In the genomic region with DNA sequence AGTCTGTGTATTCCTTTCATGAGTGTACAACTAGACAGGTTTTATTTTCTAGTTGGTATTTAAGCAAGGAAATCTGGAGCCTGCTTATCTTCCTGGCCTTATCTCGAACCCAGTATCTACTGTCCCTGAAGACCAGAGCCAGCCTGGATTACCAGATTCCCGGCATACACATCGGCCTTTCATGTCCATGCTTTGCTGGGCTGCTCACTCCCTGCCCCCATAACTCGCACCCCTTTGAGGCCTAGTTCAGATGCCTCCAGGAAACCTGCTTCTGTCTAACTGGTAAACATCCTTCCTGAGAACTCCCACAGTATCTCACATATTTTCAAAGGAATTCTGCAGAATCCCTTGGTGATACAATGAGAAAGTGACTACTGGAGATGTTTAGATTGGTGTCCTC, we compare ENCODE assay signal across 12 mouse cellular contexts. TPM values are rescaled to one million over a fixed set of nuclear protein-coding genes. Genes with fewer than 3 reads are reported as not detected.
DNase-seq lines count a peak whose midpoint lies in the region; ATAC-seq lines count a peak whose summit lies in the region.
"Had no signal": no experiment of that assay in that cellular context is flagged by ENCODE, and none has a peak within 500 bp of the region (broad histone marks: within the 10 kb centered on the region; RNA-seq: fewer than 3 reads in every experiment).

No protein-coding gene starts in this region.

- no peaks in the 10 kb centered on the region for H3K9me3 ChIP-seq in heart, embryonic 16.5 days (replicated peaks; ENCODE audit: control insufficient read depth, low read length)
- H3K9me3 ChIP-seq in lung, embryonic 15.5 days, result no peaks in the 10 kb centered on the region
- H3K9me3 ChIP-seq in hindbrain, embryonic 13.5 days, result no peaks in the 10 kb centered on the region
- no peaks in the 10 kb centered on the region for H3K9me3 ChIP-seq in midbrain, embryonic 15.5 days

- WGBS in heart, embryonic 16.5 days, result 19% methylated on average over 4 of the region's 4 CpGs
- 21% methylated on average over 4 of the region's 4 CpGs for WGBS in lung, embryonic 15.5 days
- WGBS in hindbrain, embryonic 13.5 days, result 60% methylated on average over 4 of the region's 4 CpGs
- WGBS in midbrain, embryonic 15.5 days, result 41% methylated on average over 4 of the region's 4 CpGs

- peak overlapping the region; percentile 24 for H3K27ac ChIP-seq in heart, embryonic 16.5 days (ENCODE audit: low read length)
- H3K27ac ChIP-seq in lung, embryonic 15.5 days, result peak overlapping the region; percentile 32; the same call in 1 of the 2 replicates
- peak overlapping the region; percentile 14; the same call in 1 of the 2 replicates for H3K27ac ChIP-seq in hindbrain, embryonic 13.5 days
- H3K27ac ChIP-seq in midbrain, embryonic 15.5 days, result peak overlapping the region; percentile 22; the same call in 1 of the 2 replicates

- H3K4me3 ChIP-seq in heart, embryonic 16.5 days (ENCODE audit: low read length), result no peak overlapping the region
- H3K4me3 ChIP-seq in lung, embryonic 15.5 days, result no peak overlapping the region
- no peak overlapping the region for H3K4me3 ChIP-seq in hindbrain, embryonic 13.5 days
- no peak overlapping the region for H3K4me3 ChIP-seq in midbrain, embryonic 15.5 days

- no peaks in the 10 kb centered on the region for H3K36me3 ChIP-seq in heart, embryonic 16.5 days (ENCODE audit: control insufficient read depth, insufficient read depth)
- no peaks in the 10 kb centered on the region for H3K36me3 ChIP-seq in lung, embryonic 15.5 days
- H3K36me3 ChIP-seq in hindbrain, embryonic 13.5 days, result no peaks in the 10 kb centered on the region
- H3K36me3 ChIP-seq in midbrain, embryonic 15.5 days (replicated peaks), result no peaks in the 10 kb centered on the region

- DNase-seq in heart, adult 8-10 months (ENCODE audit: low spot score), result no peak
- DNase-seq in lung, postnatal 14 days, result no peak
- no peak for DNase-seq in right cerebral cortex, postnatal 10 days (ENCODE audit: low spot score in 2 of 2)
- no peak for DNase-seq in spleen, postnatal 36 days (ENCODE audit: low spot score in 2 of 2)
- DNase-seq: gastrocnemius, postnatal 10 days had no signal

- no peak for ATAC-seq in heart, embryonic 16.5 days (replicated peaks; ENCODE audit: extremely low read depth, insufficient read depth, low FRiP score)
- ATAC-seq in lung, embryonic 15.5 days (ENCODE audit: borderline replicate concordance, extremely low read depth, low FRiP score, low TSS enrichment), result no peak
- no peak for ATAC-seq in hindbrain, embryonic 13.5 days (ENCODE audit: low FRiP score)
- no peak for ATAC-seq in midbrain, embryonic 15.5 days (replicated peaks)
- ATAC-seq: activated CD4-positive, CD25-positive, alpha-beta regulatory T cell, adult 4 months had no signal

- H3K9ac ChIP-seq in heart, embryonic 16.5 days (ENCODE audit: low read length), result no peak overlapping the region
- no peak overlapping the region for H3K9ac ChIP-seq in lung, embryonic 15.5 days
- H3K9ac ChIP-seq in hindbrain, embryonic 13.5 days, result no peak overlapping the region
- no peak overlapping the region for H3K9ac ChIP-seq in midbrain, embryonic 15.5 days

- H3K4me2 ChIP-seq in heart, embryonic 16.5 days (ENCODE audit: low read depth, low read length), result no peak overlapping the region
- H3K4me2 ChIP-seq in lung, embryonic 15.5 days, result no peak overlapping the region
- H3K4me2 ChIP-seq in hindbrain, embryonic 13.5 days, result no peak overlapping the region
- H3K4me2 ChIP-seq in midbrain, embryonic 15.5 days, result no peak overlapping the region

- no peaks in the 10 kb centered on the region for H3K27me3 ChIP-seq in heart, embryonic 16.5 days (ENCODE audit: control insufficient read depth, insufficient read depth, low read length)
- H3K27me3 ChIP-seq in lung, embryonic 15.5 days, result no peaks in the 10 kb centered on the region
- no peaks in the 10 kb centered on the region for H3K27me3 ChIP-seq in hindbrain, embryonic 13.5 days
- no peaks in the 10 kb centered on the region for H3K27me3 ChIP-seq in midbrain, embryonic 15.5 days (replicated peaks)

- H3K4me1 ChIP-seq in heart, embryonic 16.5 days (ENCODE audit: control insufficient read depth, insufficient read depth, low read length), result peaks cover 16% of the 10 kb centered on the region
- peaks cover 25% of the 10 kb centered on the region for H3K4me1 ChIP-seq in lung, embryonic 15.5 days
- peaks cover 15% of the 10 kb centered on the region for H3K4me1 ChIP-seq in hindbrain, embryonic 13.5 days (replicated peaks)
- peaks cover 21% of the 10 kb centered on the region; the same call in 1 of the 2 replicates for H3K4me1 ChIP-seq in midbrain, embryonic 15.5 days

RNA-seq across cellular contexts. Expression of a gene that starts 26.3 kb away (rescaled TPM):
- 6.5 and 7.2 TPM in 2 replicates for polyA plus RNA-seq in heart, embryonic 16.5 days (2015; fragmentation: Nextera tagmentation; extraction: Ambion mirVana)
- under 1 TPM in 2 of 4 experiments, not detected in 2; 0.19 to 0.20 TPM for total RNA-seq in heart, adult 8-10 months (2022)
- polyA plus RNA-seq in lung, embryonic 15.5 days (2015; fragmentation: Nextera tagmentation; extraction: Ambion mirVana), result 3.5 and 6.5 TPM in 2 replicates
- polyA plus RNA-seq in hindbrain, embryonic 13.5 days (2015; fragmentation: Nextera tagmentation; extraction: Ambion mirVana), result 0.71 and 1.1 TPM in 2 replicates
- 0.63 and 0.89 TPM in 2 replicates for polyA plus RNA-seq in midbrain, embryonic 15.5 days (2015; fragmentation: Nextera tagmentation; extraction: Ambion mirVana)
- total RNA-seq: left cerebral cortex, postnatal 25 days had no signal
- polyA plus RNA-seq: activated CD4-positive, CD25-positive, alpha-beta regulatory T cell, adult 4 months had no signal

RNA-seq across cellular contexts. Expression of a gene that starts 28.3 kb away (rescaled TPM):
- 9.3 and 10.5 TPM in 2 replicates for polyA plus RNA-seq in heart, embryonic 16.5 days (2015; fragmentation: Nextera tagmentation; extraction: Ambion mirVana)
- 1 to 10 TPM; 1.5 to 3.4 (median 2.1) TPM for total RNA-seq in heart, adult 8-10 months (2022)
- polyA plus RNA-seq in lung, embryonic 15.5 days (2015; fragmentation: Nextera tagmentation; extraction: Ambion mirVana), result 12.1 and 13.0 TPM in 2 replicates
- 13.3 and 14.2 TPM in 2 replicates for polyA plus RNA-seq in hindbrain, embryonic 13.5 days (2015; fragmentation: Nextera tagmentation; extraction: Ambion mirVana)
- polyA plus RNA-seq in midbrain, embryonic 15.5 days (2015; fragmentation: Nextera tagmentation; extraction: Ambion mirVana), result 13.6 and 14.0 TPM in 2 replicates

RNA-seq across cellular contexts. Expression of a gene that starts 54.5 kb away (rescaled TPM):
- polyA plus RNA-seq in heart, embryonic 16.5 days (2015; fragmentation: Nextera tagmentation; extraction: Ambion mirVana), result 0.55 and 0.59 TPM in 2 replicates
- not detected for total RNA-seq in heart, adult 8-10 months (2022)
- polyA plus RNA-seq in lung, embryonic 15.5 days (2015; fragmentation: Nextera tagmentation; extraction: Ambion mirVana), result 0.18 TPM in 1 of 2 replicates, not detected in the other
- not detected in 2 replicates for polyA plus RNA-seq in hindbrain, embryonic 13.5 days (2015; fragmentation: Nextera tagmentation; extraction: Ambion mirVana)
- polyA plus RNA-seq in midbrain, embryonic 15.5 days (2015; fragmentation: Nextera tagmentation; extraction: Ambion mirVana), result not detected in 2 replicates
- total RNA-seq: left cerebral cortex, postnatal 25 days had no signal
- polyA plus RNA-seq: activated CD4-positive, CD25-positive, alpha-beta regulatory T cell, adult 4 months; large intestine, adult 2 months had no signal

RNA-seq across cellular contexts. Expression of a gene that starts 58.1 kb away (rescaled TPM):
- polyA plus RNA-seq in heart, embryonic 16.5 days (2015; fragmentation: Nextera tagmentation; extraction: Ambion mirVana), result 1,693 and 1,886 TPM in 2 replicates
- total RNA-seq in heart, adult 8-10 months (2022), result 1 to 10 TPM; 3.2 to 9.2 (median 7.6) TPM
- polyA plus RNA-seq in lung, embryonic 15.5 days (2015; fragmentation: Nextera tagmentation; extraction: Ambion mirVana), result 1,436 and 1,497 TPM in 2 replicates
- polyA plus RNA-seq in hindbrain, embryonic 13.5 days (2015; fragmentation: Nextera tagmentation; extraction: Ambion mirVana), result 367 and 379 TPM in 2 replicates
- polyA plus RNA-seq in midbrain, embryonic 15.5 days (2015; fragmentation: Nextera tagmentation; extraction: Ambion mirVana), result 344 and 374 TPM in 2 replicates
